Mouse (Mus musculus) bone marrow, adult 2 months (tissue): ENCODE measurements around the gene Uqcr10.

Experiments used
- CTCF ChIP-seq: fragments of 200-500 bp; IDR thresholded peaks from 2 replicates; pipeline ENCODE4 v1.5.1; 2011; ENCODE audit warnings: low read length, control low read depth; ENCODE audit not compliant: control insufficient read depth, insufficient read depth
- POLR2A ChIP-seq: fragments of 200-500 bp; IDR thresholded peaks from 2 replicates; pipeline ENCODE4 v1.6.1; 2011; ENCODE audit warnings: low read depth, mild to moderate bottlenecking, control low read depth, low read length, borderline replicate concordance; ENCODE audit not compliant: control insufficient read depth

DNA sequence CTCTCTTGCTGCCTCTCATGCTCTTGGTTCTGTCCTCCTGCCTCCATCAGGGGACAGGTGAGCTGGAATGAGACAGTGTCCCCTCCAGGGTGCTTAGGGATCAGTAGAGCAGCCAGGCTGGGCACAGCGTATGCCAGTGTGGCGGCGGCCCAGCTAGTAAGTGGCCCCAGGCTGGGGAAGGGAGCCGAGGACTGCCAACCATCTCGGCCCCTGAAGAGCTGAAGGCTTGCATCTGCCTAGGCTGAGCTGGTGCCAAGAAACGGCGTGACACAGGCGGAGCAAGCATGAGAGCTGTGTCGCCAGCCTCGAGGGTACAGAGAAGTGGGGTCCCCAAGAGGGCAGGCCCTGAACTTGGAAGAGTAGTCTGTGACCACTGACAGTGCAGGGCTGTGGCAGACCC is 33.5 kb upstream of the Uqcr10 start:
- no peak for TF ChIP-seq POLR2A
- no peak for TF ChIP-seq CTCF
